Mouse (Mus musculus) forebrain, embryonic 11.5 days (tissue): ENCODE results near the gene Gm13723. TPM values are rescaled to one million over a fixed set of nuclear protein-coding genes. Genes with fewer than 3 reads are reported as not detected.

ENCODE experiments used
- ATAC-seq: fragments of 200-750 bp; cut with Nextera tagmentation; replicated peaks from 2 replicates; pipeline ENCODE4 v1.8.0; 2017; ENCODE audit warnings: moderate TSS enrichment; ENCODE audit not compliant: low FRiP score
- DNase-seq: peaks from one replicate; pipeline ENCODE4 v3.0.0-alpha.2; 2017; ENCODE audit warnings: low spot score
- H3K27ac ChIP-seq: fragments of 300-500 bp; sonication (generic); 2 replicates; pipeline ENCODE4 v1.5.1; 2014; ENCODE audit warnings: low read depth, low read length
- H3K27me3 ChIP-seq: fragments of 300-500 bp; sonication (generic); 2 replicates; pipeline ENCODE4 v1.6.1; 2014; ENCODE audit warnings: mild to moderate bottlenecking, low read length, mixed read lengths; ENCODE audit not compliant: control insufficient read depth, insufficient read depth
- H3K36me3 ChIP-seq: fragments of 300-500 bp; sonication (generic); 2 replicates; pipeline ENCODE4 v1.6.1; 2014; ENCODE audit warnings: mild to moderate bottlenecking, low read length, moderate library complexity, mixed read lengths; ENCODE audit not compliant: control insufficient read depth, insufficient read depth
- H3K4me1 ChIP-seq: fragments of 300-500 bp; sonication (generic); replicated peaks from 2 replicates; pipeline ENCODE4 v1.6.1; 2014; ENCODE audit warnings: low read length, mixed read lengths; ENCODE audit not compliant: control insufficient read depth, insufficient read depth
- H3K4me2 ChIP-seq: fragments of 300-500 bp; sonication (generic); 2 replicates; pipeline ENCODE4 v1.6.1; 2014; ENCODE audit warnings: low read depth, mild to moderate bottlenecking, low read length, moderate library complexity, mixed read lengths; ENCODE audit not compliant: severe bottlenecking
- H3K4me3 ChIP-seq: fragments of 300-500 bp; sonication (generic); 2 replicates; pipeline ENCODE4 v1.5.1; 2014; ENCODE audit warnings: low read depth, low read length
- H3K9ac ChIP-seq: fragments of 300-500 bp; sonication (generic); 2 replicates; pipeline ENCODE4 v1.6.1; 2014; ENCODE audit warnings: low read length
- H3K9me3 ChIP-seq: fragments of 300-500 bp; sonication (generic); 2 replicates; pipeline ENCODE4 v1.6.1; 2016; ENCODE audit warnings: low read length, mixed read lengths; ENCODE audit not compliant: control insufficient read depth
- WGBS: fragments of 180-500 bp; shearing (Covaris S2); extraction: QIAGEN DNeasy Blood & Tissue Kit; methylation state at CpG from one replicate; pipeline ENCODE4 v1.1.7; 2014; 5-methylcytosine and 5-hydroxymethylcytosine counted together
- polyA plus RNA-seq: library from polyadenylated mRNA; unstranded; fragments of >200 nt; fragmentation: Nextera tagmentation; extraction: Ambion mirVana; gene quantifications from 2 replicates; pipeline ENCODE4 v1.2.1, GENCODE M21; 2014

Gene Gm13723
- polyA plus RNA-seq: not detected in 2 replicates

DNA sequence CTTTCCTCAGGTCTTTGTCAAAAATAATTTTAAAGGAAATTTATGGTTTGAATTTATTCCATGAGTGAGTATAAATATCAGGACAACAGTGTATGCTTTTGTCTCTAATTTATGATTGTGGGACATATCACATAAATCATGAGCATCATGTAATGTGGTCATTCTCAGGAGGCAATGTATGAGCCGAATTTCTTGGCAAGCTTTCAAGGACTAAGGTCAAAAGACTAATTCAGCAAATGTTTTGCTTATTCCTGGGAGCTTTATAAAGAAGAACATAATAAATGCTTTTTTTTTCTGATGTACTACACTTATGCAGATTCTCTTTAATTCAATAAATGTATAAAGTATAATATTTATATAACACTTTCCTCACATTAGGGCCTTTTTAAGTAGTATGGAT is at the start of gene Gm13723:
Gene Gm13723, minus strand, starts transcription at position 101 of the 400 bp plus-strand sequence.
- no peak within 1 kb of the TSS for H3K27ac ChIP-seq
- DNase-seq: no peak
- H3K36me3 ChIP-seq: no peaks in the 10 kb centered on the region
- no peaks in the 10 kb centered on the region for H3K4me1 ChIP-seq
- no peaks in the 10 kb centered on the region for H3K27me3 ChIP-seq
- WGBS: 68% methylated on average over 1 of the region's 1 CpGs
- no peak within 1 kb of the TSS for H3K4me3 ChIP-seq
- no peak within 1 kb of the TSS for H3K4me2 ChIP-seq
- H3K9ac ChIP-seq: no peak within 1 kb of the TSS
- no peaks in the 10 kb centered on the region for H3K9me3 ChIP-seq
- no peak for ATAC-seq

DNA sequence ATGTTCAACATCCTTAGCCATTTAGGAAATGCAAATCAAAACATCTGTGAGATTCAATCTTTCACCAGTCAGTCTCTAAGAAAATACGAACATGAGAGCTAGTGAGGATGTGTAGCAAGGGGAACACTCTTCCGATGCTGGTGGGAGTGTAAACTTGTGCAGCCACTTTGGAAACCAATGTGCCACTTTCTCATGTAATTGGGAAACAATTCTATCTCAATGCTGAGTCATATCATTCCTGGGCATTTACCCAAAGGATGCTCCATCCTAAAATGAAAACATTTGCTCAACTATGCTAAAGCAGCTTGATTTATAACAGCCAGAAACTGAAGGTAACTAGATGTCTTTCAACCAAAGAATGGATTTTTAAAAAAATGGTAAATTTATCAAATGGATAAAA is 31.0 kb upstream of the Gm13723 start:
- Histone ChIP-seq H3K4me2 (no peak overlapping the region), H3K9me3 (no peaks in the 10 kb centered on the region), H3K27me3 (no peaks in the 10 kb centered on the region), H3K36me3 (no peaks in the 10 kb centered on the region), H3K27ac (no peak overlapping the region), H3K4me3 (no peak overlapping the region), H3K9ac (no peak overlapping the region), H3K4me1 (no peaks in the 10 kb centered on the region)
- ATAC-seq: no peak
- 92% methylated on average over 2 of the region's 2 CpGs for WGBS
- no peak for DNase-seq

DNA sequence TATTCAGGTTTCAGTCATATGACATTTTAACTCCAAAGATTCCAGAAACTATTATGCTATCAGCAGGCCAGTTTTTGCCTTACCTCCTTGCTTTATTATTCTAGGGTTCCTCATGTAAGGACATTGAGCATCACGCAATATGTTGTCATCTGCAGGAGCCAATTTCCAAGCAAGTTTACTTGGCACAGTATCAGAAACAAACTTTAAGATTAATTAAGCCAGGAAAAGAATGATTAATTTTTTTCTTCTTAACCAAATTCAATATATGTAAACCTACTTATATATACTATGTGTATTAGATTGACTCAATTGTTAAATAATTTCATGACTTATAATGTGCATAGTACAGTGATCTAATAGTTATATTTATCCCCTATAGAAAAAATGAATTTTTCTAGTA is 17.5 kb upstream of the Gm13723 start, which contains the start of gene Olfr1097:
Gene Olfr1097, minus strand, starts transcription at position 101 of the 400 bp plus-strand sequence.
- Histone ChIP-seq H3K4me2 (no peak within 1 kb of the TSS), H3K4me1 (no peaks in the 10 kb centered on the region), H3K9ac (no peak within 1 kb of the TSS), H3K4me3 (no peak within 1 kb of the TSS), H3K9me3 (no peaks in the 10 kb centered on the region), H3K27me3 (no peaks in the 10 kb centered on the region), H3K27ac (no peak within 1 kb of the TSS), H3K36me3 (no peaks in the 10 kb centered on the region)
- ATAC-seq (no peak), DNase-seq (no peak)
- 98% methylated on average over 1 of the region's 1 CpGs for WGBS

DNA sequence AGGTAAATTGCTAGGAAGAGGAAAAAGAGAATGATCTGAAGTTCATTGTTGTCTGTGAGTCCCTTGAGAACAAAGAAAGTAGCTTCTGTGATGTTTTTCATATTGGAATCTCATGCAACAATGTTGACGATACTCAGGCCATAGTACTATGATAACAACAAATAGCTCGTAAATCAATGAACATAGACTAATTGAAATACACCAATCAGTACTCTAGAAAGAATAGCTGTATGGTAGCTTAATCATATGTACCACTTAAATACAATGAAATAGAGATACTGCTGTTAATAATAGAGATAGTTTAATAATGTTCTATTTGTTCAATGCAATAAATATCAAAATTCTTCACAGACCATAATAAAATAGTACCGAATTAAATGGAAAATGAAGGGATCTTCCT is 23.0 kb downstream of the Gm13723 start, which contains the start of gene Olfr1095:
Gene Olfr1095, minus strand, starts transcription at position 101 of the 400 bp plus-strand sequence.
- Histone ChIP-seq H3K27ac (no peak within 1 kb of the TSS), H3K4me3 (no peak within 1 kb of the TSS), H3K36me3 (no peaks in the 10 kb centered on the region), H3K4me2 (no peak within 1 kb of the TSS), H3K9ac (no peak within 1 kb of the TSS), H3K4me1 (no peaks in the 10 kb centered on the region), H3K27me3 (no peaks in the 10 kb centered on the region), H3K9me3 (no peaks in the 10 kb centered on the region)
- DNase-seq (no peak), ATAC-seq (no peak)
- WGBS: 91% methylated on average over 3 of the region's 3 CpGs

DNA sequence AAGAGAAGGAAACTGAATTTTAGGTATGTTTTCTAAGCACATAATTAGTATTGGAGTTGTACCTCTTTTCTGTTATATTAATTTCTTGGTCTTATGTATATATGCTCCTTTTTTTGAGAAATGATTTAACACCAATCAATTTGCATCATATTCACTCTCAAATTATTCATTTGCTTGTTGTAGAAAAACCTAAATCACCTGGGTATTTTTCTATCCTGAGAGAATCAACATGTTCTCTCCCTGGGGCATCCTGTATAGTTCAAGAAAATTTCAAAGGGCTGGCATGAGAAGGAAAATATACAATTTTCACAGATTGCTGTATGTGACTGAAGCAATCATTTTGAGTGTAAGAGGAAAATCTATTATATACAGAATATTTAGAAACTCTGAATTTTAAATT is 50.2 kb downstream of the Gm13723 start, which contains the start of gene Olfr1094:
Gene Olfr1094, plus strand, starts transcription at position 301 of the 400 bp plus-strand sequence.
- H3K27ac ChIP-seq: no peak within 1 kb of the TSS
- no peak for ATAC-seq

More for the DNA sequence above, 50.2 kb downstream of the Gm13723 start, which contains the start of gene Olfr1094:
- no peaks in the 10 kb centered on the region for H3K4me1 ChIP-seq
- H3K4me2 ChIP-seq: no peak within 1 kb of the TSS
- H3K9me3 ChIP-seq: no peaks in the 10 kb centered on the region
- no peak within 1 kb of the TSS for H3K4me3 ChIP-seq
- no peaks in the 10 kb centered on the region for H3K36me3 ChIP-seq
- H3K27me3 ChIP-seq: no peaks in the 10 kb centered on the region
- H3K9ac ChIP-seq: no peak within 1 kb of the TSS
- DNase-seq: no peak

Other genes with a start within 250 kb of the Gm13723 start
- not detected in 2 replicates for gene Olfr1084, start 235.1 kb downstream of the Gm13723 start, polyA plus RNA-seq
- gene Olfr1085, start 212.8 kb downstream of the Gm13723 start, polyA plus RNA-seq: not detected in 2 replicates
- not detected in 2 replicates for gene Olfr1086, start 194.7 kb downstream of the Gm13723 start, polyA plus RNA-seq
- not detected in 2 replicates for gene Olfr1087, start 176.4 kb downstream of the Gm13723 start, polyA plus RNA-seq
- not detected in 2 replicates for gene Olfr1089, start 141.1 kb downstream of the Gm13723 start, polyA plus RNA-seq
- not detected in 2 replicates for gene Olfr1090, start 115.8 kb downstream of the Gm13723 start, polyA plus RNA-seq
- gene Olfr1093, start 92.3 kb downstream of the Gm13723 start, polyA plus RNA-seq: not detected in 2 replicates
- not detected in 2 replicates for gene Olfr141, start 64.8 kb downstream of the Gm13723 start, polyA plus RNA-seq
- gene Olfr1094, start 50.1 kb downstream of the Gm13723 start, polyA plus RNA-seq: not detected in 2 replicates
- gene Olfr1095, start 23.1 kb downstream of the Gm13723 start, polyA plus RNA-seq: not detected in 2 replicates
- not detected in 2 replicates for gene Olfr1097, start 17.4 kb upstream of the Gm13723 start, polyA plus RNA-seq
- not detected in 2 replicates for gene Olfr1098, start 49.7 kb upstream of the Gm13723 start, polyA plus RNA-seq
- gene Olfr1099, start 85.9 kb upstream of the Gm13723 start, polyA plus RNA-seq: not detected in 2 replicates
- gene Olfr1100, start 105.2 kb upstream of the Gm13723 start, polyA plus RNA-seq: not detected in 2 replicates
- not detected in 2 replicates for gene Olfr1101, start 116.4 kb upstream of the Gm13723 start, polyA plus RNA-seq
- not detected in 2 replicates for gene Olfr1102, start 123.6 kb upstream of the Gm13723 start, polyA plus RNA-seq
- gene Olfr1104, start 152.3 kb upstream of the Gm13723 start, polyA plus RNA-seq: not detected in 2 replicates
- gene Olfr1105, start 161.7 kb upstream of the Gm13723 start, polyA plus RNA-seq: not detected in 2 replicates
- gene Olfr1106, start 177.5 kb upstream of the Gm13723 start, polyA plus RNA-seq: not detected in 2 replicates
- gene Olfr1107, start 201.0 kb upstream of the Gm13723 start, polyA plus RNA-seq: not detected in 2 replicates
- not detected in 2 replicates for gene Olfr1109, start 221.2 kb upstream of the Gm13723 start, polyA plus RNA-seq
- gene Olfr259, start 239.8 kb upstream of the Gm13723 start, polyA plus RNA-seq: not detected in 2 replicates